Mouse (Mus musculus): Measurements from ENCODE around the gene Apoa2. TPM values are rescaled to one million over a fixed set of nuclear protein-coding genes. Genes with fewer than 3 reads are reported as not detected.

Apoa2 gene
- polyA plus RNA-seq, 1 experiment from 2014 or later: 1.9 TPM

DNA sequence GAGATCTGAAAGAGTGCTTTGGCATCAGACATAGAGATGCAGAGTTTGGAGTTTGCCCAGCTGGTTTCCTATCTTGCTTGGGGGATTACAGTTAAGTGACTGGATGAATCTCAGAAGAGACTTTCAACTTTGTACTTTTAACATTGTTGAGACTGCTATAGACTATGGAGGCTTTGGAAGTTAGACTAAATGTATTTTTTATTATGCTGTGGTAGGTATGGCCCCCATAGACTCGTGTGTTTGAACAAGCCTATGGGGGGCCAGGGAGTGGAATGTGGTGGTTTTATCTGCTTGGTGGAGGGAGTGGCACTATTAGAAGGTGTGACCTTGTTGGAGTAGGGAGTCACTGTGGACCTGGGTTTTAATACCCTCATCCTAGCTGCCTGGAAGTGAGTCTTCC is 25.3 kb upstream of the Apoa2 start:
- peaks cover 32% of the 10 kb centered on the region for H3K27me3 ChIP-seq (replicated peaks; ENCODE audit: control insufficient read depth, insufficient read depth, low read length)
- H3K27ac ChIP-seq (replicated peaks; ENCODE audit: low read depth, low read length): no peak overlapping the region
- ATAC-seq (ENCODE audit: low read depth) (no peak), DNase-seq (ENCODE audit: low spot score) (no peak)
- WGBS: 56% methylated on average over 1 of the region's 1 CpGs
- no peak overlapping the region for H3K4me3 ChIP-seq (ENCODE audit: low read depth, low read length)
- no peak overlapping the region for H3K4me2 ChIP-seq (ENCODE audit: low read depth, low read length)
- H3K9ac ChIP-seq (ENCODE audit: low read depth, low read length): no peak overlapping the region
- H3K36me3 ChIP-seq (ENCODE audit: control insufficient read depth, insufficient read depth, low read length): no peaks in the 10 kb centered on the region
- H3K4me1 ChIP-seq (ENCODE audit: control insufficient read depth, insufficient read depth, low read length): 0 out of 2 replicates have a peak, but pooled peaks cover 11% of the 10 kb centered on the region
- H3K9me3 ChIP-seq (ENCODE audit: control insufficient read depth, low read length): no peaks in the 10 kb centered on the region

GRCm38 (mm10) chr1:171200769-171201168 is 24.1 kb upstream of the Apoa2 start:
- ATAC-seq (ENCODE audit: low read depth): no peak
- WGBS: 94% methylated on average over 1 of the region's 1 CpGs

DNA sequence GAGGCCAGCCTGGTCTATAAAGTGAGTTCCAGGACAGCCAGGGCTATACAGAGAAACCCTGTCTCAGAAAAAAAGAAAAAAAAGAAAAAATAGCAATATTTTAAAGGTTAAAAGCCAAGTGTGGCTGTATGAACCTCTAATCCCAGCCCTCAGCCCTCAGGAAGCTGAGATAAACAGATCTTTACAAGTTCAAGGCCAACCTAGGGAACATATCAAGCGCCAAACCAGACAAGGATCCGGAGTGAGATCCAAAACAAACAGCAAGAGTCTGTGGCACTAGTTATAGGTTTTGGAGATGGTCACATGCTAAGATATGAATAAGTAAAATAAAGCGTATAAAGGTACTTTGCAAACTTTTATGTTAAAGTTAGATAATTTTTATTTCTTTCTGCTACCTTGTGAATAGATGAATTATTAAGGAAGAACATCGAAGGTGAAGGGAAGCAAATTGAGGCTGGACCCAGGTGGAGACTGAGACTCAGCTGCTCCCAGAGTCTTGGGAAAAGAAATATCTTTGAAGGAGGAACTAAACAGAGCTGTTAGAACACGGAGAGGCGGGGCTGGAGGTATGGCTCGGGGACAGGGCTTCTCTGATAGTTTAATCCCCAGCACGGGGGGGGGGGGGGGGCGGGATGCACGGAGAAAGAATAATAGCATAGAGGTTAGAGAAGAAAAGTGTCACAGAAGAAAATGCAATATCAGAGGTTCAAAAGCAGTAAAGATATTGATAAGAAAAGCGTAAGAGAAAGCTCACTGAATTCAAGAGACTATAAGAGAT is 21.2 kb upstream of the Apoa2 start:
- H3K4me3 ChIP-seq (ENCODE audit: low read depth, low read length): no peak overlapping the region
- no peak overlapping the region for H3K4me2 ChIP-seq (ENCODE audit: low read depth, low read length)

More at GRCm38 (mm10) chr1:171200769-171201168, 24.1 kb upstream of the Apoa2 start:
- Histone ChIP-seq H3K9ac (ENCODE audit: low read depth, low read length) (no peak overlapping the region), H3K4me2 (ENCODE audit: low read depth, low read length) (no peak overlapping the region), H3K9me3 (ENCODE audit: control insufficient read depth, low read length) (no peaks in the 10 kb centered on the region), H3K27ac (replicated peaks; ENCODE audit: low read depth, low read length) (no peak overlapping the region), H3K4me3 (ENCODE audit: low read depth, low read length) (no peak overlapping the region), H3K36me3 (ENCODE audit: control insufficient read depth, insufficient read depth, low read length) (no peaks in the 10 kb centered on the region), H3K27me3 (replicated peaks; ENCODE audit: control insufficient read depth, insufficient read depth, low read length) (peaks cover 19% of the 10 kb centered on the region), H3K4me1 (ENCODE audit: control insufficient read depth, insufficient read depth, low read length) (0 out of 2 replicates have a peak, but pooled peaks cover 6% of the 10 kb centered on the region)
- no peak for DNase-seq (ENCODE audit: low spot score)

DNA sequence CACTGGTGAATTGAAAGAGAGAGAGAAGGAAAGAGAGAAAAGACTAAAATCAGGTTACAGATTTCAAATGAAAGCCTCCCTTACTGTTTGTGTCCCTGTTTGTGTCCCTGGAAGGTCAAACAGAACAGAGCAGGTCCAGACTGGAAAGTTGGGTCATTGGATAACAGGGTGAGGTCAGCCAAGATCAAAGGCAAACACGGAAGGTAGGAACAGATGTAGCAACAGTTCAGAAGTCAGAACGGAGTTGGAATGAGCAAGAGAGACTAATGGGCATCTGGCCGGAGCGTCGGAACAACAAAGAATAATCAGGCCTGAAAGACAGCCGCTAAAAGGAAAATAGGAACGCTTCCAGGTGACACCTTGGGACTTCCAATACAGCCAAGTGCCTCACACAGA is 20.6 kb upstream of the Apoa2 start:
- Histone ChIP-seq H3K9me3 (ENCODE audit: control insufficient read depth, low read length) (no peaks in the 10 kb centered on the region), H3K4me2 (ENCODE audit: low read depth, low read length) (no peak overlapping the region), H3K4me1 (ENCODE audit: control insufficient read depth, insufficient read depth, low read length) (no peaks in the 10 kb centered on the region), H3K36me3 (ENCODE audit: control insufficient read depth, insufficient read depth, low read length) (no peaks in the 10 kb centered on the region), H3K9ac (ENCODE audit: low read depth, low read length) (no peak overlapping the region), H3K27me3 (replicated peaks; ENCODE audit: control insufficient read depth, insufficient read depth, low read length) (no peaks in the 10 kb centered on the region; the same call in 1 of the 2 replicates), H3K27ac (replicated peaks; ENCODE audit: low read depth, low read length) (no peak overlapping the region), H3K4me3 (ENCODE audit: low read depth, low read length) (no peak overlapping the region)
- DNase-seq (ENCODE audit: low spot score) (no peak), ATAC-seq (ENCODE audit: low read depth) (no peak)
- 47% methylated on average over 7 of the region's 7 CpGs for WGBS

More for the DNA sequence above, 21.2 kb upstream of the Apoa2 start:
- Histone ChIP-seq H3K4me1 (ENCODE audit: control insufficient read depth, insufficient read depth, low read length) (no peaks in the 10 kb centered on the region), H3K27ac (replicated peaks; ENCODE audit: low read depth, low read length) (no peak overlapping the region), H3K36me3 (ENCODE audit: control insufficient read depth, insufficient read depth, low read length) (no peaks in the 10 kb centered on the region), H3K9ac (ENCODE audit: low read depth, low read length) (no peak overlapping the region), H3K9me3 (ENCODE audit: control insufficient read depth, low read length) (no peaks in the 10 kb centered on the region), H3K27me3 (replicated peaks; ENCODE audit: control insufficient read depth, insufficient read depth, low read length) (no peaks in the 10 kb centered on the region; the same call in 1 of the 2 replicates)
- ATAC-seq (ENCODE audit: low read depth) (no peak), DNase-seq (ENCODE audit: low spot score) (no peak)
- 53% methylated on average over 10 of the region's 11 CpGs for WGBS

GRCm38 (mm10) chr1:171205704-171206493 is 19.0 kb upstream of the Apoa2 start:
- no peaks in the 10 kb centered on the region; the same call in 1 of the 2 replicates for H3K27me3 ChIP-seq (replicated peaks; ENCODE audit: control insufficient read depth, insufficient read depth, low read length)
- H3K36me3 ChIP-seq (ENCODE audit: control insufficient read depth, insufficient read depth, low read length): no peaks in the 10 kb centered on the region
- no peak overlapping the region for H3K27ac ChIP-seq (replicated peaks; ENCODE audit: low read depth, low read length)
- no peak overlapping the region for H3K4me3 ChIP-seq (ENCODE audit: low read depth, low read length)
- no peak overlapping the region for H3K4me2 ChIP-seq (ENCODE audit: low read depth, low read length)
- no peak for ATAC-seq (ENCODE audit: low read depth)
- H3K9me3 ChIP-seq (ENCODE audit: control insufficient read depth, low read length): no peaks in the 10 kb centered on the region
- 78% methylated on average over 6 of the region's 6 CpGs for WGBS
- H3K9ac ChIP-seq (ENCODE audit: low read depth, low read length): no peak overlapping the region
- no peaks in the 10 kb centered on the region for H3K4me1 ChIP-seq (ENCODE audit: control insufficient read depth, insufficient read depth, low read length)
- DNase-seq (ENCODE audit: low spot score): no peak

DNA sequence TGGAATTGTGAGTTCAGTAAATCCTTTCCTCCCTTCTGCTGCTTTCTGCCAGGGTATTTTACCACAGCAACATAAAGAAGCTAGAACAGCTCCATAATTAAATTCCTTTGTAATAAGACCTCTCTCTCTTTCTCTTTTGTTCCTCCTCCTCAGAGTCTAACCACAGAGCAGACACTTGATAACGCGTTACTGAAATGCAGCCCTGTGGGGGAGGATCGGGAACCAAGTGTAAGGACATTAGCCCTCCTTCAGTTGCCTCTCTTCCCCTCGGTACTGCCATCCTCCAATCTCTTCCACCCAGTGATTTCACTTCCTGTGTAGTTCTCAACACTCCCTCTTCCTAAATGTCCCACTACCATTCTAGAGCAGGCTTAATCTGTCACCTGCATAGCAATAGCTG is 15.4 kb upstream of the Apoa2 start:
- peak; percentile 62; the same call in 1 of the 2 replicates for ATAC-seq (ENCODE audit: low read depth)
- H3K27me3 ChIP-seq (replicated peaks; ENCODE audit: control insufficient read depth, insufficient read depth, low read length): no peaks in the 10 kb centered on the region; the same call in 1 of the 2 replicates
- H3K4me2 ChIP-seq (ENCODE audit: low read depth, low read length): no peak overlapping the region
- no peaks in the 10 kb centered on the region for H3K4me1 ChIP-seq (ENCODE audit: control insufficient read depth, insufficient read depth, low read length)
- H3K36me3 ChIP-seq (ENCODE audit: control insufficient read depth, insufficient read depth, low read length): no peaks in the 10 kb centered on the region
- no peaks in the 10 kb centered on the region for H3K9me3 ChIP-seq (ENCODE audit: control insufficient read depth, low read length)
- H3K4me3 ChIP-seq (ENCODE audit: low read depth, low read length): no peak overlapping the region
- DNase-seq (ENCODE audit: low spot score): no peak
- no peak overlapping the region for H3K27ac ChIP-seq (replicated peaks; ENCODE audit: low read depth, low read length)
- WGBS: 9% methylated on average over 4 of the region's 4 CpGs
- H3K9ac ChIP-seq (ENCODE audit: low read depth, low read length): no peak overlapping the region

DNA sequence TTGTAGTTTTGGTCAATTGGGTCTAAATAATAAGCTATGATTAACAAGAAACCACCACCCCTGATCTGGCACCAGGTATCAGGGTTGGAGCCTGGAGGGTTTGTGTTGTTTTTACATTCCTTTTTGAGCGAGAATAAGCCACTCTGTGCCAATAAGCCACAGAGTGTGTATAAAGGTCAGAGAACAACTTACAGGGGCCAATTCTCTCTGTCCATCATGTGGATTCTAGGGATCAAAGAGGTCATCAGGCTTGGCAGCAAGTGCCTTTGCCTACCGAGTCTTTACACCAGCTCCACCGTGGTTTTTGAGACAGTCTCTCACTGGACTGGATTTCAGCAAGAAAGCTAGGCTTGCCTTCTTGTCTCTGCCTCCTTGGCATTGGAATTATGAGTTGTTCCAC is 12.0 kb upstream of the Apoa2 start:
- Histone ChIP-seq H3K9ac (ENCODE audit: low read depth, low read length) (no peak overlapping the region), H3K36me3 (ENCODE audit: control insufficient read depth, insufficient read depth, low read length) (peaks cover 3% of the 10 kb centered on the region; the same call in 1 of the 2 replicates), H3K4me1 (ENCODE audit: control insufficient read depth, insufficient read depth, low read length) (no peaks in the 10 kb centered on the region), H3K4me2 (ENCODE audit: low read depth, low read length) (no peak overlapping the region), H3K9me3 (ENCODE audit: control insufficient read depth, low read length) (no peaks in the 10 kb centered on the region), H3K4me3 (ENCODE audit: low read depth, low read length) (no peak overlapping the region), H3K27ac (replicated peaks; ENCODE audit: low read depth, low read length) (no peak overlapping the region), H3K27me3 (replicated peaks; ENCODE audit: control insufficient read depth, insufficient read depth, low read length) (no peaks in the 10 kb centered on the region)
- WGBS: 40% methylated on average over 3 of the region's 3 CpGs
- ATAC-seq (ENCODE audit: low read depth) (no peak), DNase-seq (ENCODE audit: low spot score) (no peak)

DNA sequence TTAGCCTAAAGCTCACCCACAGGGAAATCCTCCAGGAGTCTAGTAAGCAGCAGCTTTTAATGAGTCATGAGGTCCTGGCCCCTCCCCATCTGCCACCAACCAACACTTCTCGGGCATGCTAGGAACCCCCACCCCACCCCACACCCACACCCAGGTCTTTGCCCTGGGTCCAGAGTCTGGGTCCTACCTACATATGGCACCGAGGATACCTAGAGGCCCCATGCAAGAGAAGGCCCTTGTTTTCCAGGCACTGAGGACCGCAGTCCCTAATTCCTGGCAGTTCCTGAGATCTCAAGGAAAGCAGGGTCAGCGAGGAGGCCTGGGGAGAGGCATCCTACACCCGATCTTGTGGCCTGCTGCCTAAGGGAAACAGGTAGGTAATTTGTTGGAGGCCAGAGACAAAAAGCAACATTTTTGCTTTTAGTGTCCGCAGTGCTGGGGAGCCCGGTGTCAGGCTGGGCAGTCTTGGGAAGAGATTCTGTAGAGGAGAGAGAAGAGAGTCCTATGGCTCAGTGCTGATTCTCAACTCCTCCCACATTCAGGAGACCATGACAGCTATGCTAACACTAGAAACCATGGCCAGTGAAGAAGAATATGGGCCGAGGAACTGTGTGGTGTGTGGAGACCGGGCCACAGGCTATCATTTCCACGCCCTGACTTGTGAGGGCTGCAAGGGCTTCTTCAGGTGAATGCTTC is 10.9 kb upstream of the Apoa2 start, which contains the start of gene Nr1i3:
TSS of gene Nr1i3 (plus strand) at position 170 of the 696 bp plus-strand sequence.
- Histone ChIP-seq H3K4me1 (ENCODE audit: control insufficient read depth, insufficient read depth, low read length) (no peaks in the 10 kb centered on the region), H3K4me2 (ENCODE audit: low read depth, low read length) (no peak within 1 kb of the TSS), H3K27me3 (replicated peaks; ENCODE audit: control insufficient read depth, insufficient read depth, low read length) (no peaks in the 10 kb centered on the region), H3K36me3 (ENCODE audit: control insufficient read depth, insufficient read depth, low read length) (peaks cover 3% of the 10 kb centered on the region; the same call in 1 of the 2 replicates), H3K4me3 (ENCODE audit: low read depth, low read length) (no peak within 1 kb of the TSS), H3K9ac (ENCODE audit: low read depth, low read length) (no peak within 1 kb of the TSS), H3K27ac (replicated peaks; ENCODE audit: low read depth, low read length) (no peak within 1 kb of the TSS), H3K9me3 (ENCODE audit: control insufficient read depth, low read length) (no peaks in the 10 kb centered on the region)
- 68% methylated on average over 10 of the region's 10 CpGs for WGBS
- no peak for DNase-seq (ENCODE audit: low spot score)
- no peak for ATAC-seq (ENCODE audit: low read depth)

All from embryonic facial prominence, embryonic 14.5 days (tissue).